Mouse (Mus musculus): Measurements from ENCODE around the gene Pjvk.
A peak's percentile ranks its signal among the peaks of the same experiment; 100 is the strongest.
"Not testable (repeated sequence)": the region's sequence is repeated elsewhere in the genome, so short reads cannot be mapped to it uniquely, and the experiment has no call there.

The Pjvk gene

GRCm38 (mm10) chr2:76647883-76648570 is at the start of gene Pjvk, which contains the start of gene Prkra:
Gene Pjvk (plus strand): TSS chr2:76648476.
Gene Prkra (minus strand): TSS chr2:76648015.
- DNase-seq (ENCODE audit: low spot score) = peak; percentile 99

GRCm38 (mm10) chr2:76599214-76599613 is 49.1 kb upstream of the Pjvk start:
- peak; percentile 7 for DNase-seq (ENCODE audit: low spot score)

GRCm38 (mm10) chr2:76602256-76602655 is 46.0 kb upstream of the Pjvk start:
- no peak for DNase-seq (ENCODE audit: low spot score)

- no peak for DNase-seq (ENCODE audit: low spot score)
Observed at GRCm38 (mm10) chr2:76606704-76607103, 41.6 kb upstream of the Pjvk start.

- DNase-seq (ENCODE audit: low spot score) = peak; percentile 71
Observed at GRCm38 (mm10) chr2:76610326-76611104, 37.8 kb upstream of the Pjvk start.

- no peak for DNase-seq (ENCODE audit: low spot score)
Observed at GRCm38 (mm10) chr2:76611996-76612395, 36.3 kb upstream of the Pjvk start.

GRCm38 (mm10) chr2:76618078-76618477 is 30.2 kb upstream of the Pjvk start:
- DNase-seq (ENCODE audit: low spot score) = peak; percentile 38

- DNase-seq (ENCODE audit: low spot score) = no peak
Observed at GRCm38 (mm10) chr2:76620188-76620587, 28.1 kb upstream of the Pjvk start.

GRCm38 (mm10) chr2:76621724-76622123 is 26.6 kb upstream of the Pjvk start:
- no peak for DNase-seq (ENCODE audit: low spot score)

GRCm38 (mm10) chr2:76622316-76622715 is 26.0 kb upstream of the Pjvk start:
- not testable (repeated sequence) for DNase-seq (ENCODE audit: low spot score)

GRCm38 (mm10) chr2:76630293-76630692 is 18.0 kb upstream of the Pjvk start:
- DNase-seq (ENCODE audit: low spot score) = no peak

- DNase-seq (ENCODE audit: low spot score) = no peak
Observed at GRCm38 (mm10) chr2:76631600-76631999, 16.7 kb upstream of the Pjvk start.

GRCm38 (mm10) chr2:76639637-76640036 is 8.6 kb upstream of the Pjvk start:
- no peak for DNase-seq (ENCODE audit: low spot score)

GRCm38 (mm10) chr2:76643801-76644200 is 4.5 kb upstream of the Pjvk start:
- no peak for DNase-seq (ENCODE audit: low spot score)

GRCm38 (mm10) chr2:76647441-76647869 is 821 bp upstream of the Pjvk start:
- DNase-seq (ENCODE audit: low spot score) = peak; percentile 15

- peak; percentile 11 for DNase-seq (ENCODE audit: low spot score)
Observed at GRCm38 (mm10) chr2:76648666-76649141, 428 bp downstream of the Pjvk start.

- no peak for DNase-seq (ENCODE audit: low spot score)
Observed at GRCm38 (mm10) chr2:76653070-76653469, 4.8 kb downstream of the Pjvk start.

- DNase-seq (ENCODE audit: low spot score) = no peak
Observed at GRCm38 (mm10) chr2:76654646-76655045, 6.4 kb downstream of the Pjvk start.

- DNase-seq (ENCODE audit: low spot score) = no peak
Observed at GRCm38 (mm10) chr2:76655444-76655843, 7.2 kb downstream of the Pjvk start.

- no peak for DNase-seq (ENCODE audit: low spot score)
Observed at GRCm38 (mm10) chr2:76655982-76656381, 7.7 kb downstream of the Pjvk start.

- no peak for DNase-seq (ENCODE audit: low spot score)
Observed at GRCm38 (mm10) chr2:76658551-76658950, 10.3 kb downstream of the Pjvk start.

GRCm38 (mm10) chr2:76659419-76659818 is 11.1 kb downstream of the Pjvk start:
- DNase-seq (ENCODE audit: low spot score) = no peak

GRCm38 (mm10) chr2:76665531-76665930 is 17.3 kb downstream of the Pjvk start:
- no peak for DNase-seq (ENCODE audit: low spot score)
